Mouse (Mus musculus) gastrocnemius, adult 2 months (tissue): ENCODE measurements around the gene Rai1. TPM values are rescaled to one million over a fixed set of nuclear protein-coding genes. Genes with fewer than 3 reads are reported as not detected.

ENCODE experiments used
- DNase-seq: peaks from one replicate; pipeline ENCODE4 v3.0.0; 2022
- H3K27ac ChIP-seq: fragments of 200-600 bp; 2 replicates; pipeline ENCODE4 v1.8.1; 2022; ENCODE audit warnings: mild to moderate bottlenecking
- H3K4me3 ChIP-seq: fragments of 200-600 bp; 2 replicates; pipeline ENCODE4 v1.8.1; 2022; ENCODE audit warnings: mild to moderate bottlenecking, moderate library complexity
- CTCF ChIP-seq: fragments of 200-600 bp; IDR thresholded peaks from 2 replicates; pipeline ENCODE4 v1.8.1; 2022; ENCODE audit warnings: antibody characterized with exemption, mild to moderate bottlenecking, moderate library complexity
- intact Hi-C: fragments of 180-260 bp; cut with DNase I; formaldehyde crosslinking; loops from one replicate; pipeline ENCODE4 v1.15.1; 2025
- microRNA-seq: library from miRNA; unstranded; fragments of <30 nt; microRNA quantifications from one replicate; pipeline ENCODE4 v1.2.0, GENCODE M21; 2021
- total RNA-seq, 2 experiments: library from RNA; stranded (reverse); gene quantifications; 2 replicates each; pipeline ENCODE4 v1.2.3; 2021

Rai1 gene
- total RNA-seq, 2 experiments from 2014 or later = 23.8 to 27.3 TPM

DNA sequence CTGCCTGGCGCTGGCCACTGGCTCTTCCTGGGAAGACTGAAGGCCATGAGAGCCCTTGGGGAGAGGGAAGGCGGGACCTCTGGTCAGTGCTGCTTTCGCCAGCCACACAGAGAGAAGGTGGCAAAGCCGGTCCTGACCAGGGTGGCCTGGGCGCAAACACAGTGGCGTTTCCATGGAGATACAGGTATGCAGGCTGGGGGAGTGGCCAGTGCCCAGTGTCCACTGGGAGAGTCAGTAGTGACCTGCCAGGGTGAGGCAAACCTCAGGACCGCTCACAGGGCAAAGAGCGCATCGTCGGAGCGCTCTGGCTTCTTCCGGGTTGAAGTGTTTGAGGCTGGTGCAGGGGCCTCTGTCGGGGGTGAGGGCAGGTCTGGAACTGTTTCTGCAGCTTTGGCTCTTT is 125.0 kb downstream of the Rai1 start:
- no peak for DNase-seq
- Histone ChIP-seq H3K4me3 (no peak overlapping the region), H3K27ac (no peak overlapping the region)
- intact Hi-C loops = no loop called here
- TF ChIP-seq CTCF = no peak

DNA sequence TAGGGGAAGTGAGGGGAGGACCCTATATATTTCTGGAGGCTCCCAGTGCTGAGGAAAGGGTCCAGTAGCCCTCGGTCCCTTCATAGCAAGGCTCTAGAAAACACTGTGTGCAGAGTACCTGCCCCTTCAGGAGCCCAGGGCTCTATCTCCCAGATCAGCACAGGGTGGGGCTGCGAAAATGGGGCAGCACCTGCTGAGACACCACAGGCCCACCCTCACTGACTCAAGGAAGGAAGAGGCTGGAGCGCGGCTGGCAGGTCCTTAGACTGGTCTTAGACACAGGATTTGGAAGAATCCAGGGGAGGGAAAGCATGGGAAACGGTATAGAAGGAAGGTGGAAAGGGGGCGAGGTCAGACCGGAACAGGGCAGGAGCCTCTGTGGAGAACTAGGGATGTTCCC is 125.7 kb downstream of the Rai1 start:
- TF ChIP-seq CTCF = no peak
- no peak for DNase-seq
- intact Hi-C loops = no loop called here
- H3K4me3 ChIP-seq = no peak overlapping the region
- no peak overlapping the region for H3K27ac ChIP-seq

DNA sequence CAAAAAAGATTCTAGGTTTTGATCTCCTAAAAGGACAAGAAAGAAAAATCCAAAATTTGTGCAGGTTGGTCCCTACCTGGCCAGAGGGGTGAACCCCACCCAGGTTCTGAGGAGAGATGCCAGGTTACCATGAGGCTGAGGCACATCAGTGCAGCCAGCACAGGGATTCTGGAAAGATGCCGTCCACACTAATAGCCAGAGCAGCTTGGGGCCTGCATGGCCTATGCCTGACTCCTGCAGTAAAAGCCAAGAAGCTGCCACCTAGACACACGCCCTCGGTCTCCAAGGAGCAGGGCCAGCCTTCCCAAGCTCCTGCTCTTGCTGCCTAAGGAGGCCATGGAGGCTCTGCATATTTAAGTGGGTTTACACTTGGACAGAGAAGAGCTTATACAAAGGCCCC is 126.5 kb downstream of the Rai1 start:
- Histone ChIP-seq H3K4me3 (no peak overlapping the region), H3K27ac (no peak overlapping the region)
- TF ChIP-seq CTCF = no peak
- no peak for DNase-seq
- intact Hi-C loops = no loop called here

DNA sequence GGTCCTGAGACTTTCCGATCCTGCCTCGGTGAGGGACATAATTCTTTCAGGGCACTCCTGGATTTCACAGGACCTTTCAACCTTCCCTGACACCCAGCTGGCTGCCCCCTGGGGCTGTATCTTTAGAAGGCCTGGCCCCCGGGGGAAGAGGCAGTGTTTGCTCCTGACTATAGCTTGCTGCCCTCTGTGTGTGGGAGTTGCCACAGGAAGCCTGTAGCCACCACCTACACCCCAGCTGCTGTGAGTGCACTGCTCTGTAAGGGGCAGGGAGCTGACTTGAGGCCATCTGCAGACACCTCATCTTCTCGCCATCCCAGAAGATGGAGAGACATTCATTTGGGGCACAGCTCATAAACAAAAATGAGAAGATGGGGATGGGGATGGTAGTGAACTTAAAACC is 127.1 kb downstream of the Rai1 start:
- intact Hi-C loops = no loop called here
- Histone ChIP-seq H3K4me3 (no peak overlapping the region), H3K27ac (no peak overlapping the region)
- DNase-seq = no peak
- no peak for TF ChIP-seq CTCF

DNA sequence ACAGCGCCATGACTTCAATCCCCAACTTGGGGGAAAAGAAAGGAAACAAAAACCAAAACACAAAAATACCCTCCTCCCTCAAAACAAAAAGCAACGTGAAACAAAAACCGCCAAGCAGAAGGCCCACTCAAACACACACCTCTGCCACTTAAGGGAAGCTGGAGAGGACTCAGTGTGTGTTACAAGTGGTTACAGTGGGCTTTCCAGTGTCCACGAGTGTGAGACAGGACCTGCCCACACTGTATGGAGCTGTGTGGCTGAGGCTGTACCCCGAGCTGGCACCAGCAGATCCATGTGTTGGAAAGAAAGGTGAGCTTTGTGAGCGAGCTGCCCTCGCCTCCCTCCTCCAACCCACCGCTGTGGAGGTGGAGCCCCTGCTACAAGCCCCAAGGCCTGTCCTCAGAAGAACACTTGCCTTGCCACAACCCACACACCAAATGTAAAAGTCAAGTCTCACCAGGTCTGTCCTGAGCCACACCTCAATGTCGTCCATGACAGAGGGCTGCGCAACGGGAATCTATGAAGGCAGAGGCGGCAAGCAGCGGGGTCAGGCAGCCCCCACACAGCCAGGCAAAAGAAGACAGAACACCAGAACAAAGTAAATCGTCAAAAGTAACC is 127.7 kb downstream of the Rai1 start:
- intact Hi-C loops = no loop called here
- Histone ChIP-seq H3K4me3 (no peak overlapping the region), H3K27ac (peak overlapping the region; percentile 89)
- TF ChIP-seq CTCF = no peak
- DNase-seq = no peak

- DNase-seq = peak; percentile 74
- intact Hi-C loops = no loop called here
- Histone ChIP-seq H3K4me3 (no peak overlapping the region), H3K27ac (peak overlapping the region; percentile 89)
- TF ChIP-seq CTCF = no peak
These were observed 128.4 kb downstream of the Rai1 start for GRCm38 (mm10) chr11:60233235-60233634.

GRCm38 (mm10) chr11:60235351-60235750 is 130.5 kb downstream of the Rai1 start:
- no peak for TF ChIP-seq CTCF
- Histone ChIP-seq H3K27ac (no peak overlapping the region), H3K4me3 (no peak overlapping the region)
- DNase-seq = no peak
- intact Hi-C loops = no loop called here

DNA sequence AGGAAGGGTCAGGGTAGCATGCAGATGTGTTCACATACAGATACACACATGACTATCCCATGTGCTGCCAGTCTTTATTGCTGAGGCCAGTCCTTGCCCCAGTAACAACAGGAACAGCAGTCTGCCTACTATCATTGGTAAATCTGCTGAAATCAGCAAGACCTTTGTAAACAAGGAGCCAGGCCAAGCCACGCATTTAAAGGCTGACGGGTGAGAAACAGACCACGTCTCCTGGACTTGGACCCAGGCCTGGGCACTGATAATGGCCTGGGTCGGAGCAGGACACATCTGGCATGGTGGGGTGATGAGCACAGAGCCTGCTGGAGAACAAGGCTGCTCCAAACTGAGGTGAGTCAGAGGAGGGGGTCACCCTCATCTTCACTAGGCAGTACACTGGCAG is 135.7 kb downstream of the Rai1 start:
- intact Hi-C loops = no loop called here
- Histone ChIP-seq H3K4me3 (no peak overlapping the region), H3K27ac (no peak overlapping the region)
- DNase-seq = no peak
- TF ChIP-seq CTCF = no peak

DNA sequence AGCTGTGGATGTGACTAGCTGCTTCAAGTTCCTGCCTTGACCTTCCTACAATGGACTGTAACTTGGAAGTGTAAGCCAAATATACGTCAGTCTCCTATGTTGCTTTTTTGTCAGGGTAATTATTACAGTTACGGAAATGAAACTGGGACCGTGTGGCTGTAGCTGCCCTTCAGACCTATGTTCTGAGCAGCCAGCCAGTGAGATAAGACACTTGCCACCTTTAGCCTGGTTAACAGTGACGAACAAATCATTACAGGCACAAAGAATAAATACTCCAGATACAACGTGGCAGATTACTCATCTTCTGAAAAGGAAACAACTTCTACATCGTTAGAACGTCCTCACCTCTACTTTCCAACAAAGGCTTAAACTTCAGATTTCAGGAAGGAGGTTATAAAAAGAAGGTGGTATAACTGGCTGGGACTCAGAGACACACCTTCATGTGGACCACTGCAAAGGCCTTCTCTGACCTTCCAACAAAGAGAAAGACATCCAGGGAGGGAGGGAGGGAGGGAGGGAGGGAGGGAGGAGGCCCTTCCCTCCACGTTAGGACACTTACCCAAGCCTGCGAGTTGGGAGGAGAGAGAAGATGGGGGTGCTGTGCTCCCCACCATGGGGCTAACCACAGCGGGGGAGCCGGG is 139.8 kb downstream of the Rai1 start:
- Histone ChIP-seq H3K27ac (no peak overlapping the region), H3K4me3 (no peak overlapping the region)
- DNase-seq = no peak
- intact Hi-C loops = no loop called here
- TF ChIP-seq CTCF = no peak

DNA sequence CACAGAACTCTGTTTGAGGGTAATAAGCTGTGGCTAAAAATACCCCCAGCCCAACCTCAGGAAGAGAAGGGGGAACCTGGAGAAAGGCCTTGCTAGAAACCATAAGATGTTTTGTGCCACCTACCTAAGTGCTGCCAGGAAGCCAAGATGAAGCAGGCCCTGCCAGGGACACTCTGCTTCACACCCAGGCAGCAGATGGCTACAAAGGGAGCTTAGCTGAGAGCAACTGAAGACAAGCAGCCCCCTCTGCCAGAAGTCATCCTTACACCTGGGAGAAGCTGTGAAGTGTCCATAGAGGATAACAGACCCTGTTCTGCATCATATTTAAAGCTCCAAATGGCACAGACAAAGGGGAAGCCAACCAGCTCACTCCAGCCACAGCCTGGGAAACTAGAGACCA is 141.3 kb downstream of the Rai1 start:
- intact Hi-C loops = no loop called here
- Histone ChIP-seq H3K4me3 (no peak overlapping the region), H3K27ac (no peak overlapping the region)
- DNase-seq = no peak
- TF ChIP-seq CTCF = no peak

DNA sequence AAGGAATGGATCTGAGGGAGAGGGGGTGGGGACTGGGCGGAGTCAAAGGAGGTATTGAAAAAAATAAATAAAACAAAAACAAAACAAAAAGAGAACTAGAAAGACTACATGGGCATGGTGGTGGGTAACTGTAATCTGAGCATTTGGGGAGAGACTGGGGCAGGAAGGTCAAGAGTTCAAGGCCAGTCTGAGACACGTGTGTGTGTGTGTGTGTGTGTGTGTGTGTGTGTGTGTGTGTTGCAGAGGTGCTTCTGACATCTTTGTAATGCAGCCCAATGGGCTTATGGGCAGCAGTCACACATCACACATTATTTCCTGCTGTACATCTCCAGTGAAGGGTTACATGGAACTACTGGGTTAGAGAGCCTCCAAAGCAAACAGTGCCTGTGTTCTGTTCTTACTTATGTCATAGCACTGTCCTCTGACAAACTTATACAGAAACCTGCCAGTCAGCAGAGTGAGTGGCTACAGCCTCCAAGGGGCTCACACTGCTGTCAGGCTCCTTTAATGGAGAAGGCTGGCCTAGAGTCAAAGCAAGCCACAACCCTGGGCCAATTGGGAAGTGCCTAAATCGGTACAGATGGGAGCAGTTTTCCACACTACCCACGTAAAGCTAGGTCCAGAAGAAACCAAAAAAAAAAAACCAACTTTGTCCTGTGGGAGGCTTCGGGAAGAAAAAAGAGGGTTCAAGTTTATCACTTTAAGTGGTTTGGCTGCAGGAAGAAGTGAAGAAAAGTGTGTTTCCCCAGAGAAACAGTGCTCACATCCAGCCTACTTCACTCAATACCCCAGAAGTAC is 143.1 kb downstream of the Rai1 start:
- no peak for TF ChIP-seq CTCF
- H3K27ac ChIP-seq = peak overlapping the region; percentile 28; the same call in 1 of the 2 replicates
- H3K4me3 ChIP-seq = no peak overlapping the region
- no peak for DNase-seq
- intact Hi-C loops = no loop called here

Small RNAs within 50 kb of the gene (microRNA-seq; reads per million reads assigned to microRNA genes)
- not detected for gene Mir6921
- not detected for gene Mir6922

Other genes starting within 250 kb of the Rai1 start
- 10 to 100 TPM; 17.3 to 18.3 TPM for gene Med9, start 156.8 kb upstream of the Rai1 start, total RNA-seq
- gene Rasd1, start 140.1 kb upstream of the Rai1 start, total RNA-seq = 1 to 10 TPM in 1 of 2 experiments, under 1 TPM in 1; 0.74 to 6.3 TPM
- gene Pemt, start 58.5 kb upstream of the Rai1 start, total RNA-seq = 1 to 10 TPM; 3.4 to 3.5 TPM
- 10 to 100 TPM; 27.5 to 43.4 TPM for gene Srebf1, start 117.6 kb downstream of the Rai1 start, total RNA-seq
- 10 to 100 TPM; 63.7 to 63.9 TPM for gene Tom1l2, start 247.9 kb downstream of the Rai1 start, total RNA-seq
- gene Drc3, start 248.3 kb downstream of the Rai1 start, total RNA-seq = 1 to 10 TPM in 1 of 2 experiments, under 1 TPM in 1; 0.87 to 1.0 TPM